Mouse (Mus musculus): ENCODE results near the gene Galnt7. TPM values are rescaled to one million over a fixed set of nuclear protein-coding genes. Genes with fewer than 3 reads are reported as not detected.

Gene Galnt7
- total and polyA plus RNA-seq, 3 experiments = 11.1 to 138 (median 18.5) TPM

- Histone ChIP-seq H3K4me1 (ENCODE audit: control insufficient read depth in 1 of 2, insufficient read depth in 2 of 2, low read length in 2 of 2) (peaks cover 12 to 22% of the 10 kb centered on the region in 2 experiments), H3K36me3 (ENCODE audit: control insufficient read depth in 1 of 2, insufficient read depth in 2 of 2, low read length in 2 of 2) (peaks cover 0 to 28% of the 10 kb centered on the region in 2 experiments; a peak in 2 of 4 replicates), H3K79me2 (ENCODE audit: control insufficient read depth, insufficient read depth, low read length, poor library complexity) (0 out of 2 replicates have a peak, but pooled peaks cover 1% of the 10 kb centered on the region), H3K27me3 (ENCODE audit: control insufficient read depth in 1 of 2, insufficient read depth in 2 of 2, low read length in 2 of 2) (no peaks in the 10 kb centered on the region), H3K4me3 (ENCODE audit: control insufficient read depth in 1 of 2, insufficient read depth in 1 of 2, low read depth in 2 of 2, low read length in 2 of 2) (no peak overlapping the region), H3K9me3 (replicated peaks; ENCODE audit: insufficient read depth, low read length) (no peaks in the 10 kb centered on the region), H3K9ac (ENCODE audit: control insufficient read depth, low read depth, low read length, poor library complexity, severe bottlenecking) (no peak overlapping the region), H3K27ac (ENCODE audit: control insufficient read depth, low read depth, low read length) (no peak overlapping the region)
- TF ChIP-seq ZC3H11A (IDR thresholded peaks at IDR 0.05; ENCODE audit: low read depth, low read length) (no peak), MXI1 (IDR thresholded peaks at IDR 0.05; ENCODE audit: low read depth, low read length) (no peak), TBP (IDR thresholded peaks at IDR 0.05; ENCODE audit: low read depth, low read length) (no peak), SMC3 (IDR thresholded peaks at IDR 0.05; ENCODE audit: low read depth, low read length) (no peak), MEF2A (IDR thresholded peaks at IDR 0.05; ENCODE audit: extremely low read depth, insufficient replicate concordance, low read depth, low read length, poor library complexity, severe bottlenecking) (no peak), USF1 (IDR thresholded peaks at IDR 0.05; ENCODE audit: low read depth, low read length) (no peak), POLR2A (IDR thresholded peaks at IDR 0.05; ENCODE audit: control insufficient read depth in 1 of 2, insufficient read depth in 1 of 2, low read depth in 1 of 2, low read length in 2 of 2, poor library complexity in 1 of 2) (no peak), E2F4 (IDR thresholded peaks at IDR 0.05; ENCODE audit: borderline replicate concordance, low read depth, low read length) (no peak), GATA1 (IDR thresholded peaks at IDR 0.05; ENCODE audit: low read depth, low read length) (no peak), SIN3A (IDR thresholded peaks at IDR 0.05; ENCODE audit: low read length) (no peak), UBTF (IDR thresholded peaks at IDR 0.05; ENCODE audit: borderline replicate concordance, insufficient read depth, low read depth, low read length) (no peak), USF2 (IDR thresholded peaks at IDR 0.05; ENCODE audit: borderline replicate concordance in 1 of 2, insufficient read depth in 1 of 2, low read depth in 1 of 2, low read length in 2 of 2) (no peak), MAFK (IDR thresholded peaks at IDR 0.05; ENCODE audit: borderline replicate concordance, low read depth, low read length) (no peak), ELF1 (IDR thresholded peaks at IDR 0.05; ENCODE audit: low read depth, low read length) (no peak), ZNF384 (IDR thresholded peaks at IDR 0.05; ENCODE audit: low read depth, low read length) (no peak)
- DNase-seq (ENCODE audit: low read depth, low spot score) = no peak
These were observed 62.8 kb downstream of the Galnt7 start for GRCm38 (mm10) chr8:57590015-57590414.

- Histone ChIP-seq H3K4me1 (ENCODE audit: control insufficient read depth in 1 of 2, insufficient read depth in 2 of 2, low read length in 2 of 2) (peaks cover 12 to 27% of the 10 kb centered on the region in 2 experiments), H3K79me2 (ENCODE audit: control insufficient read depth, insufficient read depth, low read length, poor library complexity) (0 out of 2 replicates have a peak, but pooled peaks cover 1% of the 10 kb centered on the region), H3K27me3 (ENCODE audit: control insufficient read depth in 1 of 2, insufficient read depth in 2 of 2, low read length in 2 of 2) (no peaks in the 10 kb centered on the region), H3K9ac (ENCODE audit: control insufficient read depth, low read depth, low read length, poor library complexity, severe bottlenecking) (no peak overlapping the region), H3K4me3 (ENCODE audit: control insufficient read depth in 1 of 2, insufficient read depth in 1 of 2, low read depth in 2 of 2, low read length in 2 of 2) (no peak overlapping the region), H3K36me3 (ENCODE audit: control insufficient read depth in 1 of 2, insufficient read depth in 2 of 2, low read length in 2 of 2) (peaks cover 0 to 28% of the 10 kb centered on the region in 2 experiments; a peak in 2 of 4 replicates), H3K9me3 (replicated peaks; ENCODE audit: insufficient read depth, low read length) (no peaks in the 10 kb centered on the region), H3K27ac (ENCODE audit: control insufficient read depth, low read depth, low read length) (no peak overlapping the region)
- no peak for DNase-seq (ENCODE audit: low read depth, low spot score)
- TF ChIP-seq TBP (IDR thresholded peaks at IDR 0.05; ENCODE audit: low read depth, low read length) (no peak), CHD2 (IDR thresholded peaks at IDR 0.05; ENCODE audit: low read length) (no peak), MEF2A (IDR thresholded peaks at IDR 0.05; ENCODE audit: extremely low read depth, insufficient replicate concordance, low read depth, low read length, poor library complexity, severe bottlenecking) (no peak), MXI1 (IDR thresholded peaks at IDR 0.05; ENCODE audit: low read depth, low read length) (no peak), ZNF384 (IDR thresholded peaks at IDR 0.05; ENCODE audit: low read depth, low read length) (no peak), HCFC1 (IDR thresholded peaks at IDR 0.05; ENCODE audit: low read depth, low read length) (no peak), UBTF (IDR thresholded peaks at IDR 0.05; ENCODE audit: borderline replicate concordance, insufficient read depth, low read depth, low read length) (no peak), RCOR1 (IDR thresholded peaks at IDR 0.05; ENCODE audit: low read depth, low read length) (no peak)
These were observed 63.7 kb downstream of the Galnt7 start for GRCm38 (mm10) chr8:57589176-57589575.

All from MEL (cell line).